Mouse (Mus musculus) thymus, adult 2 months (tissue): ENCODE results near the gene Agap2. TPM values are rescaled to one million over a fixed set of nuclear protein-coding genes. Genes with fewer than 3 reads are reported as not detected.
"Not testable (repeated sequence)": the region's sequence is repeated elsewhere in the genome, so short reads cannot be mapped to it uniquely, and the experiment has no call there.

Source experiments
- DNase-seq: peaks from one replicate; pipeline ENCODE4 v3.0.0; 2021
- H3K27ac ChIP-seq: fragments of 200-500 bp; 2 replicates; pipeline ENCODE4 v1.5.1; 2012; ENCODE audit warnings: low read length, control low read depth; ENCODE audit not compliant: control insufficient read depth, insufficient read depth
- H3K27me3 ChIP-seq: fragments of 200-500 bp; 2 replicates; pipeline ENCODE4 v1.6.1; 2012; ENCODE audit warnings: mild to moderate bottlenecking, low read length, moderate library complexity, mixed read lengths; ENCODE audit not compliant: control insufficient read depth, insufficient read depth
- H3K36me3 ChIP-seq: fragments of 200-500 bp; 2 replicates; pipeline ENCODE4 v1.6.1; 2012; ENCODE audit warnings: mild to moderate bottlenecking, low read length, moderate library complexity; ENCODE audit not compliant: control insufficient read depth, insufficient read depth
- H3K4me1 ChIP-seq: fragments of 200-500 bp; replicated peaks from 2 replicates; pipeline ENCODE4 v1.6.1; 2012; ENCODE audit warnings: low read length; ENCODE audit not compliant: control insufficient read depth, insufficient read depth
- H3K4me3 ChIP-seq: fragments of 200-500 bp; 2 replicates; pipeline ENCODE4 v1.5.1; 2012; ENCODE audit warnings: mild to moderate bottlenecking, low read length, control low read depth, moderate library complexity; ENCODE audit not compliant: control insufficient read depth, insufficient read depth
- CTCF ChIP-seq: fragments of 200-500 bp; IDR thresholded peaks from 2 replicates; pipeline ENCODE4 v1.5.1; 2012; ENCODE audit warnings: mild to moderate bottlenecking, control low read depth, low read length, moderate library complexity, borderline replicate concordance; ENCODE audit not compliant: control insufficient read depth, poor library complexity, insufficient read depth; ENCODE audit errors: extremely low read depth
- POLR2A ChIP-seq: fragments of 200-500 bp; IDR thresholded peaks from 2 replicates; pipeline ENCODE4 v1.6.1; 2012; ENCODE audit warnings: mild to moderate bottlenecking, low read length, control low read depth, moderate library complexity; ENCODE audit not compliant: control insufficient read depth, poor library complexity, insufficient read depth; ENCODE audit errors: extremely low read depth
- WGBS: fragments of 180-500 bp; shearing (Covaris S2); methylation state at CpG from one replicate; pipeline ENCODE4 v1.1.7; 2018; 5-methylcytosine and 5-hydroxymethylcytosine counted together
- polyA plus RNA-seq: library from polyadenylated mRNA; depleted of rRNA; stranded (reverse); fragments of >200 nt; gene quantifications from 2 replicates; pipeline ENCODE4 v1.2.3, GENCODE M21; 2012

Agap2 gene
- polyA plus RNA-seq, 1 experiment: 123 TPM

- DNase-seq: no peak
- 64% methylated on average over 13 of the region's 13 CpGs for WGBS
- no peaks in the 10 kb centered on the region for H3K27me3 ChIP-seq
- no peak overlapping the region for H3K27ac ChIP-seq
- no peak overlapping the region for H3K4me3 ChIP-seq
- TF ChIP-seq CTCF (no peak), POLR2A (no peak)
- H3K36me3 ChIP-seq: peaks cover 10% of the 10 kb centered on the region
- peaks cover 6% of the 10 kb centered on the region for H3K4me1 ChIP-seq
Observed at GRCm38 (mm10) chr10:127122784-127123435, 47.8 kb downstream of the Agap2 start.

- no peak for TF ChIP-seq POLR2A
- TF ChIP-seq CTCF: no peak
- DNase-seq: peak; percentile 60
- Histone ChIP-seq H3K27ac (no peak overlapping the region), H3K4me1 (peaks cover 6% of the 10 kb centered on the region), H3K27me3 (no peaks in the 10 kb centered on the region), H3K36me3 (peaks cover 6% of the 10 kb centered on the region), H3K4me3 (no peak overlapping the region)
- 48% methylated on average over 4 of the region's 4 CpGs for whole genome bisulfite sequencing
Observed at GRCm38 (mm10) chr10:127123436-127123805, 48.3 kb downstream of the Agap2 start.

DNA sequence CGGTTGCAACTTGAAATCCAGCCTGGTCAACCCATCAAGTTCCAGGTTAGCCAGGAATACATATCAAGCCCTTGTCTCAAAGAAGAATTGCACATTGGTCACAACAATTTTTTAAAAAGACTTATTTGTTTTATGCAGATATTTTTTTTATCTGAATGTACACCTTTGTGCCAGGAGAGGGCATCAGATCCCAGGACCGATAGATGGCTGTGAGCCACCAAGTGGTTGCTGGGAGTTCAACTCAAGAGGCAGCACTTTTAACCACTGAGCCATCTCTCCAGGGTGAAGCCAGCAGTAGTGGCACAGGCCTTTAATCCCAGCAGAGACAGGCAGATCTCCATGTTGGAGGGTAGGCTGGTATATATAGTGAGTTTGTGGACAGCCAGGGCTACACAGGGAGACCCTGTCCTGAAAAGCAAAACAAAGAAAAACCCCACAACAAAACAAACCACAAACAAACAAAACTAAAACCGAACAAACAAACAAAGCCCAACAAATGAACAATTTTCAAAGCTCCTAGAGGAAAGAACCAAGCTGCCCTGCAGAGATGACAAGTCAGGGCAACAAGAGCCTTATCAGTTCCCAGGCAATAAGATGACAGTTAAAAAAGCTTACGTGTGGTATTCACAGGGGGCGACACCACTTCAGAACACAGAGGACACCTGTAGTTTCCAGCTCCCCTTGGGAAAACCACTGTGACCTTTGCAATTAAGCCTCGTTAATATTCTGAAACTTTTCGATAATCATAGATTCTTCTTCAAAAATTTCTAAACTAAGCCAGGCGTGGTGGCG, 50.3 kb downstream of the Agap2 start:
- Histone ChIP-seq H3K4me1 (peaks cover 3% of the 10 kb centered on the region), H3K4me3 (no peak overlapping the region), H3K36me3 (no peaks in the 10 kb centered on the region), H3K27me3 (no peaks in the 10 kb centered on the region), H3K27ac (no peak overlapping the region)
- WGBS: 54% methylated on average over 9 of the region's 9 CpGs
- peak; percentile 49 for DNase-seq
- TF ChIP-seq POLR2A (no peak), CTCF (peak; percentile 18; the same call in 1 of the 2 replicates)

DNA sequence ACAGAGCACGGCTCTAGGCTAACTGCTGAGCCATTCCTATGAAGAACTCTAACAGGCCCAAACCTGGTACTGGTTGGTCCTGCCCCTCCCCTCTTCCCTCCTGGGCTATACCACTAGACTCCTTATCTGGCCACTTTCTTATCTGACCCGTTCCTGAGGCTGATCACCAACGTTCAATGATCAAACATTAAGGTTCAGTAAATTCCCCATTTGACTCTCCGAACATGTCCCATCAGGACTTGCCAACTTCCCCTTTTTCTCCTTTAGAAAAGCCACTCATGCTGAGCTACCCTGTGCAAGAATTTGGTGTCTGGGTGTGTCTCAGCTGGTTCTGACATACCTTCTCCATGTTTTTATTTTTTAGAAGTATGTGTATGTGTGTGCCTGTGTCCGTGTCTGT, 51.5 kb downstream of the Agap2 start:
- TF ChIP-seq CTCF (no peak), POLR2A (no peak)
- no peak overlapping the region for H3K27ac ChIP-seq
- H3K4me1 ChIP-seq: no peaks in the 10 kb centered on the region; the same call in 1 of the 2 replicates
- 55% methylated on average over 5 of the region's 5 CpGs for WGBS
- H3K36me3 ChIP-seq: no peaks in the 10 kb centered on the region
- no peak for DNase-seq
- H3K27me3 ChIP-seq: no peaks in the 10 kb centered on the region
- no peak overlapping the region for H3K4me3 ChIP-seq

- Histone ChIP-seq H3K4me1 (no peaks in the 10 kb centered on the region; the same call in 1 of the 2 replicates), H3K27me3 (no peaks in the 10 kb centered on the region), H3K27ac (no peak overlapping the region), H3K36me3 (no peaks in the 10 kb centered on the region), H3K4me3 (no peak overlapping the region)
- no peak for DNase-seq
- WGBS: 82% methylated on average over 7 of the region's 7 CpGs
- TF ChIP-seq CTCF (no peak), POLR2A (no peak)
Observed at GRCm38 (mm10) chr10:127127711-127128279, 52.7 kb downstream of the Agap2 start.

GRCm38 (mm10) chr10:127129431-127129830, 54.3 kb downstream of the Agap2 start:
- Histone ChIP-seq H3K4me1 (no peaks in the 10 kb centered on the region; the same call in 1 of the 2 replicates), H3K36me3 (no peaks in the 10 kb centered on the region), H3K4me3 (no peak overlapping the region), H3K27ac (no peak overlapping the region), H3K27me3 (no peaks in the 10 kb centered on the region)
- no peak for DNase-seq
- TF ChIP-seq CTCF (no peak), POLR2A (no peak)
- 57% methylated on average over 4 of the region's 4 CpGs for WGBS

- 86% methylated on average over 5 of the region's 5 CpGs for WGBS
Observed at GRCm38 (mm10) chr10:127132469-127132868, 57.4 kb downstream of the Agap2 start.

DNA sequence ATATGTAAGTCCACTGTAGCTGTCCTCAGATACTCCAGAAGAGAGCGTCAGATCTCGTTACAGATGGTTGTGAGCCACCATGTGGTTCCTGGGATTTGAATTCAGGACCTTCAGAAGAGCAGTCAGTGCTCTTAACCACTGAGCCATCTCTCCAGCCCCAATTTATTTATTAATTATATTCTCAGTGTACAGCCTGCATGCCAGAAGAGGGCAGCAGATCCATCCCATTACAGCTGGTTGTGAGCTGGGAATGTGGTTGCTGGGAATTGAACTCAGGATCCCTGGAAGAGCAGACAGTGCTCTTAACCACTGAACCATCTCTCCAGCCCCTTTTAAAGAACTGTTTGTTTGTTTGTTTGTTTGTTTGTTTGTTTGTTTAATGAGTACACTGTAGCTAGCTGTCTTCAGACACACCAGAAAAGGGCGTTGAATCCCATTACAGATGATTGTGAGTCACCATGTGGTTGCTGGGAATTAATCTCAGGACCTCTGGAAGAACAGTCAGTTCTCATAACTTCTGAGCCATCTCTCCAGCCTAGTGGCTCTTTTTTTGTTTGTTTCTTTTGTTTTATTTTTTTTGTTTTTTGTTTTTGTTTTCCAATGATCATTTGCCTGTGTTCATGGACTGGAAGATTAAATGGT, 59.4 kb downstream of the Agap2 start:
- not testable (repeated sequence) for H3K27ac ChIP-seq, H3K4me3 ChIP-seq, H3K27me3 ChIP-seq, H3K36me3 ChIP-seq
- peak; percentile 33 for DNase-seq
- 94% methylated on average over 3 of the region's 3 CpGs for WGBS
- peaks cover 27% of the 10 kb centered on the region for H3K4me1 ChIP-seq

More at GRCm38 (mm10) chr10:127132469-127132868, 57.4 kb downstream of the Agap2 start:
- DNase-seq: no peak
- Histone ChIP-seq H3K4me3 (no peak overlapping the region), H3K36me3 (no peaks in the 10 kb centered on the region), H3K27ac (no peak overlapping the region), H3K27me3 (no peaks in the 10 kb centered on the region), H3K4me1 (peaks cover 24% of the 10 kb centered on the region)
- TF ChIP-seq POLR2A (no peak), CTCF (no peak)
